Mouse (Mus musculus) embryonic facial prominence, embryonic 14.5 days (tissue): ENCODE measurements around the gene Ftsj3. TPM values are rescaled to one million over a fixed set of nuclear protein-coding genes. Genes with fewer than 3 reads are reported as not detected.
A peak's percentile ranks its signal among the peaks of the same experiment; 100 is the strongest.

Experiments used
- ATAC-seq: fragments of 200-750 bp; cut with Nextera tagmentation; 2 replicates; pipeline ENCODE4 v1.8.0; 2017; ENCODE audit warnings: low read depth, moderate number of reproducible peaks, moderate TSS enrichment
- DNase-seq: peaks from one replicate; pipeline ENCODE4 v3.0.0-alpha.2; 2015; ENCODE audit warnings: low spot score
- H3K27ac ChIP-seq: fragments of 300-500 bp; sonication (generic); replicated peaks from 2 replicates; pipeline ENCODE4 v1.5.1; 2014; ENCODE audit warnings: low read depth, mild to moderate bottlenecking, low read length, moderate library complexity
- H3K27me3 ChIP-seq: fragments of 300-500 bp; sonication (generic); replicated peaks from 2 replicates; pipeline ENCODE4 v1.6.1; 2014; ENCODE audit warnings: low read length; ENCODE audit not compliant: control insufficient read depth, insufficient read depth
- H3K36me3 ChIP-seq: fragments of 300-500 bp; sonication (generic); 2 replicates; pipeline ENCODE4 v1.6.1; 2014; ENCODE audit warnings: low read length, mixed read lengths; ENCODE audit not compliant: control insufficient read depth, insufficient read depth
- H3K4me1 ChIP-seq: fragments of 300-500 bp; sonication (generic); 2 replicates; pipeline ENCODE4 v1.6.1; 2014; ENCODE audit warnings: antibody characterized with exemption, low read length; ENCODE audit not compliant: control insufficient read depth, insufficient read depth
- H3K4me2 ChIP-seq: fragments of 300-500 bp; sonication (generic); 2 replicates; pipeline ENCODE4 v1.6.1; 2014; ENCODE audit warnings: low read depth, mild to moderate bottlenecking, low read length, moderate library complexity, mixed read lengths
- H3K4me3 ChIP-seq: fragments of 300-500 bp; sonication (generic); 2 replicates; pipeline ENCODE4 v1.5.1; 2014; ENCODE audit warnings: low read depth, mild to moderate bottlenecking, low read length
- H3K9ac ChIP-seq: fragments of 300-500 bp; sonication (generic); 2 replicates; pipeline ENCODE4 v1.6.1; 2014; ENCODE audit warnings: low read depth, mild to moderate bottlenecking, low read length, moderate library complexity, mixed read lengths
- H3K9me3 ChIP-seq: fragments of 300-500 bp; sonication (generic); 2 replicates; pipeline ENCODE4 v1.6.1; 2016; ENCODE audit warnings: low read length; ENCODE audit not compliant: control insufficient read depth
- WGBS: fragments of 180-500 bp; shearing (Covaris S2); extraction: QIAGEN DNeasy Blood & Tissue Kit; methylation state at CpG from one replicate; pipeline ENCODE4 v1.1.7; 2014; 5-methylcytosine and 5-hydroxymethylcytosine counted together
- polyA plus RNA-seq: library from polyadenylated mRNA; unstranded; fragments of >200 nt; fragmentation: Nextera tagmentation; extraction: Ambion mirVana; gene quantifications from 2 replicates; pipeline ENCODE4 v1.2.1, GENCODE M21; 2014

Ftsj3 gene
- 47.9 and 58.1 TPM in 2 replicates for polyA plus RNA-seq

DNA sequence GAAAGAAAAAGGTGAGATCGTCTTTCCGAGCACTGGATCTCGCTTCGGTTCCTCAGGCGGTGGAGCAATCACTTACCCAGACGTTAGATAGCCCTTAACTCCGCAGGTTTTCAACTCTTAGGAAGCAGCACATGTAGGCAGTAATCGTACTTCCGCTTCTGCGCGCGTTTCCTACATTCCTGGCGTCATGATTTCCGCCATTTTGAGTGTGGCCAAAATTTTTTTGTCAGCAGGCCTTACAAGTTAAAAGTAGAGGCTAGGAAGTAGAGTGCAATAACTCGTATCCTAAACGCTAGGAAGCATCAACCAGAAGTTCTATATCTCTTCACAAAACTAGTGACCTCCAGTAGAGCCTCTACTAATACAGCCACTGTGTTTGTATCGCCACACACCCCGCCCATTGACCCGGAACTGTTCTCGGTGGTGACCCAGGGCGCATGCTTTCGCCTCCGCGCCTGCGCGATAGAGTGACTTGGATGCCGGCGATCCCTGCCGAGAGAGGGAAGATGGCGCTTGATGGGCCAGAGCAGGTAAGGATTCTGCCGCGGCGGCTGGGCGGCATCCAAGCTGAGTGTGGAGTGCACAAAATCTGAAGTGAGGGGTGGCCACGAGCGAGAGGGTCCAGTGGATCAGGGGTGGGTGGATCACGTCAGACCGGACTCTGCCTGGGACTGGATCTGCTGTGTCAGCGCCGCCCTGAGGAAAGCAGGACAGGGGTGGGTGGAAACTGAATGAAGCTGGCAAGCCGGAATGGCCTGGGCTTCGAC lies at the start of gene Ftsj3, which contains the start of gene Psmc5:
Ftsj3 (minus strand) TSS at position 395 of the 767 bp plus-strand sequence.
Psmc5 (plus strand) TSS at position 470 of the 767 bp plus-strand sequence.
- peak within 1 kb of the TSS; percentile 81 for H3K9ac ChIP-seq
- peak within 1 kb of the TSS; percentile 58 for H3K27ac ChIP-seq
- peaks cover 65% of the 10 kb centered on the region for H3K36me3 ChIP-seq
- H3K9me3 ChIP-seq = no peaks in the 10 kb centered on the region
- H3K4me1 ChIP-seq = peaks cover 11% of the 10 kb centered on the region
- under 1% methylated on average over 40 of the region's 42 CpGs for WGBS
- peak within 1 kb of the TSS; percentile 77 for H3K4me2 ChIP-seq
- H3K4me3 ChIP-seq = peak within 1 kb of the TSS; percentile 80
- H3K27me3 ChIP-seq = no peaks in the 10 kb centered on the region
- ATAC-seq (peak; percentile 95), DNase-seq (peak; percentile 97)

DNA sequence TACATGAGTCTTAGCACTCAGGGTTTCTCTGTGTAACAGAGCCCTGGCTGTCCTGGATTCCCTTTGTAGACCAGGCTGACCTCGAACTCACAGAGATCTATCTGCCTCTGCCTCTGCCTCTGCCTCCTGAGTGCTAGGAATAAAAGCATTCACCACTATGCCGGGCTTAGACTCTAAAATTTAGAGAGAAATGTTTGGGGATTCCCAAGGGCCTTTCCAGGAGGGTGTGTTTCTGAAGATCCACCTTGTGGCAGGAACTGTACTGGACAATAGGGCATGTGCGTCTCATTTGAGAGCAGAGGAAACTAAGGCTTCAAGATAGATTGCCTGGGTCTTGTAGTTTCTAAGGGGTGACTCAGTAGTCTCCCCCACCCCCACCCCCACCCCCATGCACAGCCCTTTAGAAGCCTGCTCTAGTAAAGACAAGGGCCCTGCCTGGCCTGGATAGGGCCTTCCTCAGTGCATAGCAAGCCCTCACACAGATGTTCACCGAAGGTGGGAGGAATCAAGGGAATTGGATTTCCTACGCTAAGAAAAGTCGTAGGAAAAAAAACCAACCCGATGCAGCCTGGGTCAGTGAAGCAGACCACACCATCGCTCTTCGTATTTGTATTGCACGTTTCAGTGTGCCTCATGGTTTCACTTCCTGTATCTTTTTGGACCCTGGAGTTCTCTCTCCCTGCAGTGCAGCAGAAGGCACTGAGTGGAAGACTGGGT lies 49.6 kb upstream of the Ftsj3 start:
- WGBS = 72% methylated on average over 10 of the region's 10 CpGs
- Histone ChIP-seq H3K4me3 (no peak overlapping the region), H3K9me3 (no peaks in the 10 kb centered on the region), H3K4me2 (no peak overlapping the region), H3K27ac (no peak overlapping the region), H3K27me3 (no peaks in the 10 kb centered on the region), H3K36me3 (no peaks in the 10 kb centered on the region), H3K9ac (no peak overlapping the region), H3K4me1 (no peaks in the 10 kb centered on the region)
- ATAC-seq = no peak
- DNase-seq = no peak

GRCm38 (mm10) chr11:106302634-106303033 lies 46.8 kb upstream of the Ftsj3 start:
- DNase-seq = peak; percentile 40

GRCm38 (mm10) chr11:106301765-106302164 lies 45.9 kb upstream of the Ftsj3 start, which contains the start of gene Gh:
Gh (minus strand) TSS chr11:106301865.
- no peak within 1 kb of the TSS for H3K4me2 ChIP-seq
- no peak within 1 kb of the TSS for H3K9ac ChIP-seq
- H3K27ac ChIP-seq = no peak within 1 kb of the TSS
- no peak within 1 kb of the TSS for H3K4me3 ChIP-seq
- no peaks in the 10 kb centered on the region for H3K9me3 ChIP-seq
- no peak for ATAC-seq
- no peak for DNase-seq
- no peaks in the 10 kb centered on the region for H3K36me3 ChIP-seq
- H3K27me3 ChIP-seq = no peaks in the 10 kb centered on the region
- no peaks in the 10 kb centered on the region for H3K4me1 ChIP-seq
- WGBS = 83% methylated on average over 9 of the region's 9 CpGs

More at GRCm38 (mm10) chr11:106302634-106303033, 46.8 kb upstream of the Ftsj3 start:
- Histone ChIP-seq H3K9me3 (no peaks in the 10 kb centered on the region), H3K36me3 (no peaks in the 10 kb centered on the region), H3K9ac (no peak overlapping the region), H3K27me3 (no peaks in the 10 kb centered on the region), H3K4me1 (no peaks in the 10 kb centered on the region), H3K27ac (no peak overlapping the region), H3K4me2 (no peak overlapping the region), H3K4me3 (no peak overlapping the region)
- ATAC-seq = peak; percentile 60
- WGBS = 12% methylated on average over 2 of the region's 2 CpGs

DNA sequence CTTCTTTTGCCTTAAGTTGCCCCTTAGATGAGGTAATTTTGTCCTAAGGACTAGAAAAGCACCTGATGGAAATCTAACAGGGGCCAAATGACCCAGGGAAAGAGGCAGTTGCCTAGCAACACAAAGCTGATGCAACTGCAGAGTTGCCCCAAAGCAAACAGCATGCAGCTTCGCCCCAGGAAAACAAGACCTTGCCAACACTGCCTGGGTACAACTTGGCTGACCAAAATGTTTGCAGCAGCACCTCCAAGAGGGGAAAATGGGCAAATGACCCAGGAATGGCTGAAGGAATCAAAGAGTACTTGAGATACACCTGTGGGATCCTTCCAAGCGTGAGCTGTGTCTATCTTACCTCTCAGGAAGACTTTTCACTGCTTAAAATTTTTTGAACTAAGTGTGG lies 36.0 kb upstream of the Ftsj3 start:
- 88% methylated on average over 2 of the region's 2 CpGs for WGBS
- H3K9me3 ChIP-seq = no peaks in the 10 kb centered on the region
- H3K27me3 ChIP-seq = no peaks in the 10 kb centered on the region
- H3K27ac ChIP-seq = no peak overlapping the region
- DNase-seq = no peak
- no peak overlapping the region for H3K4me3 ChIP-seq
- peaks cover 9% of the 10 kb centered on the region; the same call in 1 of the 2 replicates for H3K4me1 ChIP-seq
- H3K36me3 ChIP-seq = no peaks in the 10 kb centered on the region
- ATAC-seq = no peak
- no peak overlapping the region for H3K4me2 ChIP-seq
- H3K9ac ChIP-seq = no peak overlapping the region

- H3K4me1 ChIP-seq = peaks cover 17% of the 10 kb centered on the region; the same call in 1 of the 2 replicates
- H3K4me2 ChIP-seq = no peak overlapping the region
- no peak overlapping the region for H3K4me3 ChIP-seq
- DNase-seq (no peak), ATAC-seq (no peak)
- H3K9ac ChIP-seq = no peak overlapping the region
- H3K27me3 ChIP-seq = no peaks in the 10 kb centered on the region
- no peaks in the 10 kb centered on the region for H3K9me3 ChIP-seq
- no peak overlapping the region for H3K27ac ChIP-seq
- 91% methylated on average over 5 of the region's 5 CpGs for WGBS
- no peaks in the 10 kb centered on the region for H3K36me3 ChIP-seq
Observed at GRCm38 (mm10) chr11:106290376-106290775, 34.5 kb upstream of the Ftsj3 start.

DNA sequence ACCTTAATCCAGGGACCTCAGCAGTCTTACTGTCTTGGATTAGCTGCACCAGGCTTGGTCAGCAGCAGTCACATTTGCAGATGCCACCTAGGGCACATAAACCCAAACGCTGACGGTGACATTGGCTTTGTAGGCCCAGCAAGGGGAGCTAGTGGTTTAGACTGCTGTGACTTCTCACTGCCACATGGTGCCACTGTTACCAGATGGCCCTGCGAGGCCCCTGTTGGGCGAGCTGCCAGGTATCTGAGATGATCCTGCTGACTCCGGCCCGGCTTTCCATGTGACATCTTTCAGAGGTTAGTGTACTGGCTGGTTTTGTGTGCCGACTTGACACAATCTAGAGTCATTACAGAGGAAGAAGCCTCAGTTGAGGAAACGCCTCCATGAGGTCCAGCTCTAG lies 33.5 kb upstream of the Ftsj3 start:
- no peak for ATAC-seq
- Histone ChIP-seq H3K4me1 (peaks cover 17% of the 10 kb centered on the region; the same call in 1 of the 2 replicates), H3K27ac (no peak overlapping the region), H3K4me3 (no peak overlapping the region), H3K9me3 (no peaks in the 10 kb centered on the region), H3K36me3 (no peaks in the 10 kb centered on the region), H3K4me2 (no peak overlapping the region), H3K9ac (no peak overlapping the region), H3K27me3 (no peaks in the 10 kb centered on the region)
- 64% methylated on average over 8 of the region's 8 CpGs for WGBS
- DNase-seq = peak; percentile 64

- 51% methylated on average over 11 of the region's 11 CpGs for WGBS
- H3K4me2 ChIP-seq = no peak overlapping the region
- no peaks in the 10 kb centered on the region for H3K27me3 ChIP-seq
- no peak overlapping the region for H3K9ac ChIP-seq
- H3K9me3 ChIP-seq = no peaks in the 10 kb centered on the region
- peak; percentile 57; the same call in 1 of the 2 replicates for ATAC-seq
- no peak overlapping the region for H3K4me3 ChIP-seq
- H3K36me3 ChIP-seq = no peaks in the 10 kb centered on the region
- peak; percentile 89 for DNase-seq
- peaks cover 17% of the 10 kb centered on the region; the same call in 1 of the 2 replicates for H3K4me1 ChIP-seq
- peak overlapping the region; percentile 84 for H3K27ac ChIP-seq
Observed at GRCm38 (mm10) chr11:106286987-106287386, 31.1 kb upstream of the Ftsj3 start.
